Mouse (Mus musculus): Measurements from ENCODE around the gene Ebp. TPM values are rescaled to one million over a fixed set of nuclear protein-coding genes. Genes with fewer than 3 reads are reported as not detected.

Gene Ebp
- polyA plus RNA-seq, 1 experiment from 2014 or later = 36.6 TPM

DNA sequence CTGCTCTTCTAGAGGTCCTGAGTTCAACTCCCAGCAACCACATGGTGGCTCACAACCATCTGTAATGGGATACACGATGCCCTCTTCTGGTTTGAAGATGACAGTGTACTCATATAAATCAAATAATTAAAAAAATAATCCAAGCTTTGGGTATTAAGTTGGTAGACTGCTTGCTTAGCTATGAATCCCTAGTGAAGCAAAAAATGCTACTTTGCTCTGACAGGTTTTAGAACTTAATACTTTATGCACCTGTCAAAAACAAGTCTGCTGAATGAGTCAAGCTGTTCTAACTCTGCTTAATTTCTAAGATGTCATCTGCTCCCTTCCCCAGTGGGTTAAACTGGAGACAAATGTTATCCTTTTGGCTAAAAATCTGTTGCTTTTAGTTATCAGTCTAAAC lies 53.8 kb downstream of the Ebp start:
- Histone ChIP-seq H3K4me1 (ENCODE audit: control insufficient read depth, insufficient read depth, low read depth, low read length) (peaks cover 9% of the 10 kb centered on the region), H3K27me3 (replicated peaks; ENCODE audit: control insufficient read depth, insufficient read depth, low read length) (no peaks in the 10 kb centered on the region), H3K36me3 (ENCODE audit: control insufficient read depth, insufficient read depth, low read length) (peaks cover 14% of the 10 kb centered on the region; the same call in 1 of the 2 replicates), H3K9me3 (ENCODE audit: control insufficient read depth, low read length) (no peaks in the 10 kb centered on the region), H3K4me3 (ENCODE audit: low read length) (no peak overlapping the region), H3K27ac (ENCODE audit: low read depth, low read length) (no peak overlapping the region), H3K4me2 (ENCODE audit: low read length) (no peak overlapping the region), H3K9ac (ENCODE audit: low read depth, low read length) (no peak overlapping the region)
- 60% methylated on average over 1 of the region's 1 CpGs for WGBS
- no peak for ATAC-seq

DNA sequence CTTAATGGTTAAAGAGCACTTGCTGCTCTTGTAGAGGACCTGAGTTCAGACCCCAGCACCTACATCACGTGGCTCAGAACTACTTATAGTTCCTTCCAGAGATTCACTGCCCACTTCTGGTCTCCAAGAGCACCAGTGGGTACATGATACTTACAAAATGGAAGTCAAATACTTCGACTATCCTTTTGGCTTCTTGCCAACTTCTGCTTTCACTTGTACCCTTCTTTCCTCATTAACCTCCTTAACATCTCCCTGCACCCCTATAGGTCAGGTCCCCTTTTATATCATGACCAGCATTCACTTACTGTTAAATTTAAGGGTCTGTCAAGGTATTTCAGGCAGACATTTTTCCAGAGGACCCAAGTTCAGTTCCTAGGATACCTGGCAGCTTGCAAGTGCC lies 57.4 kb downstream of the Ebp start:
- Histone ChIP-seq H3K9me3 (ENCODE audit: control insufficient read depth, low read length) (no peaks in the 10 kb centered on the region), H3K9ac (ENCODE audit: low read depth, low read length) (no peak overlapping the region)

More for the DNA sequence above, 57.4 kb downstream of the Ebp start:
- H3K36me3 ChIP-seq (ENCODE audit: control insufficient read depth, insufficient read depth, low read length) = peaks cover 3% of the 10 kb centered on the region; the same call in 1 of the 2 replicates
- no peak for ATAC-seq
- H3K27me3 ChIP-seq (replicated peaks; ENCODE audit: control insufficient read depth, insufficient read depth, low read length) = no peaks in the 10 kb centered on the region
- H3K4me1 ChIP-seq (ENCODE audit: control insufficient read depth, insufficient read depth, low read depth, low read length) = peaks cover 5% of the 10 kb centered on the region
- WGBS = 46% methylated on average over 2 of the region's 2 CpGs
- no peak overlapping the region for H3K4me2 ChIP-seq (ENCODE audit: low read length)
- H3K27ac ChIP-seq (ENCODE audit: low read depth, low read length) = no peak overlapping the region
- no peak overlapping the region for H3K4me3 ChIP-seq (ENCODE audit: low read length)

Other genes with a start within 250 kb of the Ebp start
- gene Hdac6, start 245.6 kb downstream of the Ebp start, polyA plus RNA-seq (2015; fragmentation: Nextera tagmentation; extraction: Ambion mirVana) = 70.2 and 75.9 TPM in 2 replicates
- 0.08 and 0.26 TPM in 2 replicates for gene Gata1, start 215.4 kb downstream of the Ebp start, polyA plus RNA-seq (2015; fragmentation: Nextera tagmentation; extraction: Ambion mirVana)
- gene Glod5, start 175.0 kb downstream of the Ebp start, polyA plus RNA-seq (2015; fragmentation: Nextera tagmentation; extraction: Ambion mirVana) = 0.25 and 0.49 TPM in 2 replicates
- 34.2 and 41.4 TPM in 2 replicates for gene Suv39h1, start 118.8 kb downstream of the Ebp start, polyA plus RNA-seq (2015; fragmentation: Nextera tagmentation; extraction: Ambion mirVana)
- gene Was, start 103.0 kb downstream of the Ebp start, polyA plus RNA-seq (2015; fragmentation: Nextera tagmentation; extraction: Ambion mirVana) = 0.28 and 0.29 TPM in 2 replicates
- 65.0 and 65.9 TPM in 2 replicates for gene Wdr13, start 60.6 kb downstream of the Ebp start, polyA plus RNA-seq (2015; fragmentation: Nextera tagmentation; extraction: Ambion mirVana)
- 269 and 303 TPM in 2 replicates for gene Rbm3, start 47.6 kb downstream of the Ebp start, polyA plus RNA-seq (2015; fragmentation: Nextera tagmentation; extraction: Ambion mirVana)
- gene Tbc1d25, start 17.3 kb downstream of the Ebp start, polyA plus RNA-seq (2015; fragmentation: Nextera tagmentation; extraction: Ambion mirVana) = 23.2 and 23.3 TPM in 2 replicates
- 50.7 and 55.4 TPM in 2 replicates for gene Porcn, start 13.0 kb upstream of the Ebp start, polyA plus RNA-seq (2015; fragmentation: Nextera tagmentation; extraction: Ambion mirVana)
- gene Ftsj1, start 58.9 kb upstream of the Ebp start, polyA plus RNA-seq (2015; fragmentation: Nextera tagmentation; extraction: Ambion mirVana) = 49.9 and 52.8 TPM in 2 replicates
- 34.6 and 43.0 TPM in 2 replicates for gene Slc38a5, start 77.6 kb upstream of the Ebp start, polyA plus RNA-seq (2015; fragmentation: Nextera tagmentation; extraction: Ambion mirVana)
- gene Ssxb10, start 133.9 kb upstream of the Ebp start, polyA plus RNA-seq (2015; fragmentation: Nextera tagmentation; extraction: Ambion mirVana) = not detected in 2 replicates
- gene Ssxb9, start 173.5 kb upstream of the Ebp start, polyA plus RNA-seq (2015; fragmentation: Nextera tagmentation; extraction: Ambion mirVana) = not detected in 2 replicates
- gene Ssxb1, start 219.8 kb upstream of the Ebp start, polyA plus RNA-seq (2015; fragmentation: Nextera tagmentation; extraction: Ambion mirVana) = not detected in 2 replicates